Mouse (Mus musculus) lung, embryonic 15.5 days (tissue): ENCODE results near the gene Plppr1. TPM values are rescaled to one million over a fixed set of nuclear protein-coding genes. Genes with fewer than 3 reads are reported as not detected.

ENCODE experiments used
- ATAC-seq: fragments of 200-750 bp; cut with Nextera tagmentation; 2 replicates; pipeline ENCODE4 v1.8.0; 2017; ENCODE audit warnings: moderate number of reproducible peaks, borderline replicate concordance; ENCODE audit not compliant: low FRiP score, low TSS enrichment; ENCODE audit errors: extremely low read depth
- H3K27ac ChIP-seq: fragments of 300-500 bp; sonication (generic); 2 replicates; pipeline ENCODE4 v1.5.1; 2015; ENCODE audit warnings: moderate library complexity, mild to moderate bottlenecking, inconsistent platforms
- H3K27me3 ChIP-seq: fragments of 300-500 bp; sonication (generic); 2 replicates; pipeline ENCODE4 v1.6.1; 2015; ENCODE audit warnings: inconsistent platforms
- H3K36me3 ChIP-seq: fragments of 300-500 bp; sonication (generic); 2 replicates; pipeline ENCODE4 v1.6.1; 2015; ENCODE audit warnings: inconsistent platforms
- H3K4me1 ChIP-seq: fragments of 300-500 bp; sonication (generic); 2 replicates; pipeline ENCODE4 v1.6.1; 2015; ENCODE audit warnings: inconsistent platforms
- H3K4me2 ChIP-seq: fragments of 300-500 bp; sonication (generic); 2 replicates; pipeline ENCODE4 v1.6.1; 2015; ENCODE audit warnings: inconsistent platforms, mild to moderate bottlenecking, moderate library complexity
- H3K4me3 ChIP-seq: fragments of 300-500 bp; sonication (generic); 2 replicates; pipeline ENCODE4 v1.5.1; 2015; ENCODE audit warnings: mild to moderate bottlenecking, inconsistent platforms
- H3K9ac ChIP-seq: fragments of 300-500 bp; sonication (generic); 2 replicates; pipeline ENCODE4 v1.6.1; 2015; ENCODE audit warnings: inconsistent platforms
- H3K9me3 ChIP-seq: fragments of 300-500 bp; sonication (generic); 2 replicates; pipeline ENCODE4 v1.6.1; 2016; ENCODE audit warnings: inconsistent platforms
- WGBS: fragments of 180-500 bp; shearing (Covaris S2); methylation state at CpG from one replicate; pipeline ENCODE4 v1.1.7; 2015; 5-methylcytosine and 5-hydroxymethylcytosine counted together
- polyA plus RNA-seq: library from polyadenylated mRNA; unstranded; fragments of >200 nt; fragmentation: Nextera tagmentation; extraction: Ambion mirVana; gene quantifications from 2 replicates; pipeline ENCODE4 v1.2.1, GENCODE M21; 2015

Gene Plppr1
- polyA plus RNA-seq, 1 experiment from 2014 or later, result 1.1 TPM

DNA sequence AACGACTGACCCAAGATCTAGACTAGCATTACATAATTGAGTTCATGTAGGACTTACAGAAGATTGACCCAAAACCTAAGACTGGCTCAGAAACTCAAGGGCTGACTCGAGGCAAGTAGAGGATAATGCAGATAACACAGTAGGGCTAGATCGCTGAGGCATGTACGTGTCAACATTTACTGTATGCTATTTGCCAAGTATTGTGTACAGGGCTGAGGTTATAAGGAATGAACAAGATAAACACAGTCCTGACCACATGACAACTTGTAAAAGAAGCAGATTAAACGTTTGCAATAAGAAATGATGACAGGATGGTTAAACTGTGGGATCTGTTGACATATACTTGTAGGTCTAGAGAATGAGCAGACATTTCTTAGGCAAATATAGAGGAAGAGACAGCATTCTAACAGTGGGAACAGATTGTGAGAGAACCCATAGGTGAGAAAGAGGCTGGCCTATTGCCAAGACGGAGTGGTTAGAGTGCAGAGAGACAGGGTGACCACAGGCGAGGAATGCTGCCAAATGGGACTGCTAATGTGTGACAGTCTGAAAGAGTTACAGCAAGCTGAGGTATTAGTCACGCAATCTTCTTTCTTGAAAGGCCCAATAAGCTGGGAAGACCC is 138.2 kb downstream of the Plppr1 start:
- ATAC-seq, result peak; percentile 46
- peaks cover 7% of the 10 kb centered on the region; the same call in 1 of the 2 replicates for H3K4me1 ChIP-seq
- WGBS, result 23% methylated on average over 8 of the region's 8 CpGs
- H3K4me3 ChIP-seq, result no peak overlapping the region
- H3K9me3 ChIP-seq, result no peaks in the 10 kb centered on the region
- H3K4me2 ChIP-seq, result no peak overlapping the region
- no peak overlapping the region for H3K27ac ChIP-seq
- no peaks in the 10 kb centered on the region for H3K27me3 ChIP-seq
- no peaks in the 10 kb centered on the region for H3K36me3 ChIP-seq
- no peak overlapping the region for H3K9ac ChIP-seq

DNA sequence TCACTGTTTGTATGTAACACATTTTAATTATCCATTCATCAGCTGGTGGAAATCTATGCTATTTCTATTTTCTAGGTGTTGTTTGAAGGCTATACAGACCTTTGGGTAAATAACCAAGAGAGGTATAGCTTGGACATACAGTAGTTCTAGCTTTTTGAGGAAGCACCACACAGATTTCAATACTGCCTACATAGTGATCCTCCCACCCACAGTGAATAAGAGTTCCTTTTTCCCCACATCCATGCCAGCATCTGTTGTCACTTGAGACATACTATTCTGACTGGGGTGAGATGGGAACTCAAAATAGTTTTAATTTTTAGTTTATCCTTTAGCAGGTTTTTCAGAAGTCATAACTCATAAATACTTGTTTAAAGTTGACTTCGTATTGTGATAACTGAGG is 151.4 kb downstream of the Plppr1 start:
- 86% methylated on average over 1 of the region's 1 CpGs for WGBS
- no peak for ATAC-seq
- no peak overlapping the region for H3K27ac ChIP-seq

DNA sequence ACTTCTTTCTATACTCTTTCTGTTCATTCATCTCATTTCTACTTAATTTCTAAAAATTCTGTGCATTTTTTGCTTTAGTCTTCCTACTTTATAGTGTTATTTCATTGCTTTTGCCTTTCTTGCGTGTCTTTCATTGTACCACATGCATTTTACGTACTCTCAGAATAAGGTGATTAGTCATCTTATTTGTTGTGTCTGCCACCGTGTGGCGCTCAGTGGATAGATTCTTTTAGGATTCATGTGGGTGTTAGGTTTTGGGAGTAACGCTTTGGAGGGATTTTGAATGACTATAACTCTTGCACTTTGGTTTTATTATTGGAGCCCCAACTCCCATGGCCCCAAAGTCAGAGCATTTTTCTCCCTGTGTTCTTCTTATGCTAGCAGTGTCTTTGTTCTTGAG is 152.5 kb downstream of the Plppr1 start:
- Histone ChIP-seq H3K27me3 (no peaks in the 10 kb centered on the region), H3K36me3 (no peaks in the 10 kb centered on the region), H3K27ac (no peak overlapping the region), H3K9ac (no peak overlapping the region), H3K9me3 (no peaks in the 10 kb centered on the region), H3K4me2 (no peak overlapping the region), H3K4me1 (peaks cover 4% of the 10 kb centered on the region; the same call in 1 of the 2 replicates), H3K4me3 (no peak overlapping the region)
- 64% methylated on average over 5 of the region's 5 CpGs for WGBS
- ATAC-seq, result no peak

More for the DNA sequence above, 151.4 kb downstream of the Plppr1 start:
- Histone ChIP-seq H3K4me3 (no peak overlapping the region), H3K36me3 (no peaks in the 10 kb centered on the region), H3K4me2 (no peak overlapping the region), H3K9ac (no peak overlapping the region), H3K27me3 (no peaks in the 10 kb centered on the region), H3K9me3 (no peaks in the 10 kb centered on the region), H3K4me1 (peaks cover 4% of the 10 kb centered on the region; the same call in 1 of the 2 replicates)

DNA sequence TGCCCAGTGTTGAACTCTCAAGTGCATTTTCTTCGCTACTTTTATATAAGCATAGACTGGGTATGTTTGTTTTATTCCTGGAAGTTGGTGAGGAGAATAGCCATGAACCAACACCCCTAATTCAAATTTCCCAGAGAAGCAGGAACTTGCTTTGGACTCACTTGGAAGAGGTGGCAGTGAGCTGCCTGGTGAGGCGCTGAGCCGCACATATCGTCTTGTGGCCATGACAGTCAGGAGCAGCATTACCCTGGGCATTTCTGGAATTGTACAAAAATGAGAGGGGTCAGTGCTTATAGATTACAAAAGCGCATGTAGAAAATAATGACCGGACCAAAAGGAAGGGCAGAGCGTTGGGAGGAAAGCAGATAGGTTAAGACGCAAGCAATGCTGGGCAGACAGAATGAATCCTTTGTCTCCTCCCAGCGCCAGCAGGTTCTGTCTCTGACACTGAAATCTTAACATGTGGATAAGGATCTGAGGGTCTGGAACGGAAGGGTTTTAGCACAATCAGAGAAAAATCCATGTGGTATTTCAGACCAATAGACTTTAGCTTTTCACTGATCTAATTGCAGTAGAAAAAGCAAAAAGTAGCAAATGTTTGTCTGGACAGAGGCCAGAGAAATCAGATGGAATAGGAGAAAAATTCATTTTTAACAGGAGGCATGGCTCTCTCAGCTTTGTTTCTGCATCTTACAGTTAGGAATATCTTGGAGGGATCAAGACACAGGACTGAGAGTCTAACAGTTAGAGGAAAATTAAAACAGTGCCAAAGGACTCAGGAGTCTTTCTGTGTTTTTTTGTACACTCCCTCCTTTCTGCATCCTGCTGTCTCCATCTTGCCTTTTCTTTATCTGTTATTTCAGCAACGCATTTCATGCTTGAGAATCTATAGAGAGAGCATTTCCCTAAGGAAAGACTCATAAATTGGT is 153.8 kb downstream of the Plppr1 start:
- Histone ChIP-seq H3K27ac (no peak overlapping the region), H3K36me3 (no peaks in the 10 kb centered on the region), H3K4me2 (no peak overlapping the region), H3K9ac (no peak overlapping the region), H3K27me3 (no peaks in the 10 kb centered on the region), H3K9me3 (no peaks in the 10 kb centered on the region), H3K4me3 (no peak overlapping the region), H3K4me1 (peaks cover 4% of the 10 kb centered on the region; the same call in 1 of the 2 replicates)
- ATAC-seq, result no peak
- 62% methylated on average over 11 of the region's 11 CpGs for WGBS

DNA sequence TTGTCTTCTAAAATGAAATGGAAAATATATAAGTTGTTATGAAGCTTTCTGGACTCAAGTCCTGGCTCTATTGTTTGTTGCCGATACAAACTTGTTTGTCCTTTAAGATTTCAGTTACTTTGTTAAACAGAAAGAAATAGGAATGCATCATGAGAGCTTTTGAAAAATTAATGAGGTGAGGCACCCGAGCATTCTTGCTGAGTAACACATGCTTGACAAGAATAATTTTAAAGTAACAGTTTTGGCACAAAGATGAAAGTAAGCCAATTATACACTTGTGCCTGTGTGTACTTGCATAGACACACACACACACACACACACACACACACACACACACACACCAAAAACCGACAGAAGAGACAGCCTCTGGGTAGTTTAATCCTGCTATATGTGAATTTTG is 155.3 kb downstream of the Plppr1 start:
- H3K9ac ChIP-seq, result no peak overlapping the region
- H3K9me3 ChIP-seq, result no peaks in the 10 kb centered on the region
- peaks cover 4% of the 10 kb centered on the region; the same call in 1 of the 2 replicates for H3K4me1 ChIP-seq
- H3K36me3 ChIP-seq, result no peaks in the 10 kb centered on the region
- 47% methylated on average over 3 of the region's 3 CpGs for WGBS
- no peak overlapping the region for H3K4me3 ChIP-seq
- no peak overlapping the region for H3K4me2 ChIP-seq
- H3K27me3 ChIP-seq, result no peaks in the 10 kb centered on the region
- ATAC-seq, result no peak
- no peak overlapping the region for H3K27ac ChIP-seq

DNA sequence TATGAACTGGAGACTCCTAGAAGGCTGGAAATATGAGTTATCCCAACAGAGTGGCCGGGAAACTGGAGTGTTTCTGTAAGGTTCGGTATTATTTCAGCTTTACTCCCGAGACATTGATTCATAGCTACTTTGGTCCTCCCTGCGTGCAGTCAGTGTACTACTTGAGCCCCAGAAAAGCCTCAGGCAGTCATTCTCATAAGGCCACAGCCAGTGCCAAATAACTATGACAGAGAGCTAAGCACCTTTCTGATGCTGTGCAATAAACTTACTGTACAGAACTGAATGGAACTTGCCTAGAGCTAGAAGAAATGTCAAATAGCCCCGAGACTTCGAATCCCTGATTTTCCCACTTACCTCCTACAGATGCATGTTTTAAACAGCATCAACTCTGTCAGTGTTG is 164.4 kb downstream of the Plppr1 start:
- Histone ChIP-seq H3K9me3 (no peaks in the 10 kb centered on the region), H3K27me3 (no peaks in the 10 kb centered on the region), H3K9ac (no peak overlapping the region), H3K27ac (no peak overlapping the region), H3K36me3 (no peaks in the 10 kb centered on the region), H3K4me1 (0 out of 2 replicates have a peak, but pooled peaks cover 5% of the 10 kb centered on the region), H3K4me3 (no peak overlapping the region), H3K4me2 (no peak overlapping the region)
- 80% methylated on average over 6 of the region's 6 CpGs for WGBS
- no peak for ATAC-seq

DNA sequence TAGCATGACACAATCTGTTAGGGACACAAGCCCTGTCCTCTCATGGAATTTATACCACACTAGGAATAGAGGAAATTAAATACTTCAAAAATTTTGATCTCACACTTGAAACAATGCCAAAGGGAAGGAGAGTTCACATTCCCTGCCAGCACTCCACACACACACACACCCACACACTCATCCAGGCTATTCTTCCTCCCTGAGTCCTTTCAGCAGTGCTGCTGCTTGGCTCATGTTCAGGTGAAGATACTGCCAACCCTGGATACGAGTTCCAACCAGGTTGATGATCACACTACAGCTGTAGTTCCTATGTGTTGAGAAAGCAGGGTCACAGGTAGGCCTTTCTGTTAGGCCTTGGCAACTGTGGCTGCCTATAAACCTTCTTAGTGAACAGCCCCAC is 165.9 kb downstream of the Plppr1 start:
- ATAC-seq, result peak; percentile 67; the same call in 1 of the 2 replicates
- H3K4me3 ChIP-seq, result no peak overlapping the region
- H3K9me3 ChIP-seq, result no peaks in the 10 kb centered on the region
- no peak overlapping the region for H3K9ac ChIP-seq
- H3K27ac ChIP-seq, result no peak overlapping the region
- 0 out of 2 replicates have a peak, but pooled peaks cover 5% of the 10 kb centered on the region for H3K4me1 ChIP-seq
- 37% methylated on average over 1 of the region's 1 CpGs for WGBS
- H3K4me2 ChIP-seq, result no peak overlapping the region
- H3K27me3 ChIP-seq, result no peaks in the 10 kb centered on the region
- no peaks in the 10 kb centered on the region for H3K36me3 ChIP-seq

DNA sequence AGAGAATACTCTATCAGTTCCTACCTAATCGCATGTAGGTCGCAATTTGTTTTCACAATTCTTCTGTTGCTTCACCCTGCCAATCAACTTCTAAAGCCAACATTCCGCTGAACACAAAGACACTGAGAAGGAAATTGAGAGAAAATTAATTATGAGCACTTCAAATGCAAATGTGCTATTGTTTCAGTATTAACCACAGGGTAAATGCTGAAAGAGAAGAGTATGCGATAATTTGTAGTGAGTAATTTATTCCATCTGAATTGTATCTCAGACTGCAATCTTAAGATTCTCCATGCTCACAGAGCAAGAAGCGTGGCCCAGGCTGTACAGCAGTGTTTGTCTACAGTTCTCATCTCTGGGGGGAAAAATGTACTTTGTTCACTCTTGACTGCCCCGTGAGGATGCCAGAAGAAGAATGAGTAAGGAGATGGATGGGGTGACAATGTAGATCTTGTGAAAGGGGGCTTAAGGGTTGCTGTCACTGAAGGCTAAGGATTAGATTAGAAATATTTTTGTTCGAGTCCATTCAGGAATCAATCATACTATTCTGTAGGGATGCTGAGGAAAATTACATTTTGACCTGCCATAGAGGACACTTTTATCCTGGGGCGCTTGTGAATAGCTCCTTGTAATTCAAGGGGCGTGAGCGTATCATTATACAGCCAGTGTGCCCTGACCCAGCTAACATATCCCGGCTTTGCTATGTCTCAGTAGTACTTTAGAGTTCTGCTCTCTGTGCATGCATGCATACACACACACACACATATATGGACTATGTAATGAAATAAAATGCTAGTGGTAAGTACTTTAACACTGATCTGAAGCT is 173.3 kb downstream of the Plppr1 start:
- 48% methylated on average over 11 of the region's 11 CpGs for WGBS
- Histone ChIP-seq H3K4me1 (no peaks in the 10 kb centered on the region), H3K4me2 (no peak overlapping the region), H3K9ac (no peak overlapping the region), H3K9me3 (no peaks in the 10 kb centered on the region), H3K27me3 (no peaks in the 10 kb centered on the region), H3K4me3 (no peak overlapping the region), H3K36me3 (no peaks in the 10 kb centered on the region), H3K27ac (no peak overlapping the region)
- no peak for ATAC-seq

DNA sequence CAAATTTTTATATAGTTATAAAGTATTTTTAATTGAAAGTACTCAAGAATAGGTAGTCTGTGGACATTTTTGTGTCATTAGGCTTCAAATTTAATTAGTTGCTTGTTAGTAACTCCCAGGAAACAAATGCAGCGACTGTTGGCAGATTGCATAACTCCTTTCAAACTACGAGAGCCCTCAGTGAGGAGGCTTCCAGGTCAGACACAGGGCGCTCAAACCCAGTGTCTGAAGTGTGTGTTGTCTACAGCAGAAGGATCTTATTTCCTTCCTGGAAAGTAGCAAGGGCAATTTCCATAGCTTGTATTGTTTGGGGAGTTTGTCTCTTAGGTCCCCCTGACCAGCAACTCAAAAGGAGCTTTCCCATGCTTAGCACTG is 173.9 kb downstream of the Plppr1 start:
- no peak for ATAC-seq
- H3K9me3 ChIP-seq, result no peaks in the 10 kb centered on the region
- no peaks in the 10 kb centered on the region for H3K27me3 ChIP-seq
- 15% methylated on average over 3 of the region's 3 CpGs for WGBS
- H3K36me3 ChIP-seq, result no peaks in the 10 kb centered on the region
- H3K4me1 ChIP-seq, result no peaks in the 10 kb centered on the region
- H3K4me3 ChIP-seq, result no peak overlapping the region
- no peak overlapping the region for H3K27ac ChIP-seq
- H3K9ac ChIP-seq, result no peak overlapping the region
- H3K4me2 ChIP-seq, result no peak overlapping the region

DNA sequence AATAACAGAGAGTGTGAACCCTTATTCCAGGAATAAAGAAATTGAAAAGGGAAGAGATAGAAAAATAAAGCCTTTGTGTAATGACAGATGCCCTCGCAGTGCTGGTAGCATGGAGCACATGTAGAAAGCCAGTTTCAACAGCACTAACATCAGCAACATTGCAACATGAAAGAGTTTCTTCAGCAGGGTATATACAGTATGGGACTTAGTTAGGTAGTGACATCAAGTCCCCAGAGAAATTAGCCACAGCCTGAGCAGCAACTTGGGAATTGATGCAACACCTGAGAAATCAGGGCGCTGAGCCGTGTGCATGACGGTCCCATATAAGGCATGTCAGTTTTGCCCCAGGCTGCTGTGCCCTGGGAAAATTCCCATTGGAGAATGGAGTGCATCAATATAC is 179.0 kb downstream of the Plppr1 start:
- WGBS, result 85% methylated on average over 4 of the region's 4 CpGs
- H3K9me3 ChIP-seq, result no peaks in the 10 kb centered on the region
- no peak for ATAC-seq

DNA sequence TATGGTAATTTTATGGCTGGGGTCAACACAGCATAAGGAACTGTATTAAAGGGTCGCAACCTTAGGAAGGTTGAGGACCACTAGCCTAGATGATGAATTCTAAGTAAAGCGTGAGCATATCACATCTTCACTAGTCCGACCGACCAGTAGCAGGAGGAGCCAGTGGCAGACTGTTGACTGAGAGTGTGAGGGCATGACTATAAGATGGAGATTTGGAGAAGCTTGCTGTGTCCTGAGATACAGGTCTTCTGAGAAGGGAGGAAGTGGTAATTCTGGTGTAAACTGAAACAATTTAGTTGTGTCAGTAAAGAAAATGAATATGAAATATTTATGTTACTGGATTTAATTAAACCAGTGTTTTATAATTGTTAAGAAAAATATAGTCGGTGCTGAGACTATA is 180.4 kb downstream of the Plppr1 start:
- ATAC-seq, result no peak
- no peak overlapping the region for H3K4me2 ChIP-seq
- H3K4me3 ChIP-seq, result no peak overlapping the region
- no peaks in the 10 kb centered on the region for H3K36me3 ChIP-seq
- WGBS, result 86% methylated on average over 5 of the region's 5 CpGs
- no peaks in the 10 kb centered on the region for H3K4me1 ChIP-seq
- H3K9me3 ChIP-seq, result no peaks in the 10 kb centered on the region
- H3K9ac ChIP-seq, result no peak overlapping the region
- H3K27me3 ChIP-seq, result no peaks in the 10 kb centered on the region
- H3K27ac ChIP-seq, result no peak overlapping the region

More for the DNA sequence above, 179.0 kb downstream of the Plppr1 start:
- Histone ChIP-seq H3K27me3 (no peaks in the 10 kb centered on the region), H3K4me3 (no peak overlapping the region), H3K36me3 (no peaks in the 10 kb centered on the region), H3K9ac (no peak overlapping the region), H3K27ac (no peak overlapping the region), H3K4me2 (no peak overlapping the region), H3K4me1 (no peaks in the 10 kb centered on the region)
